Mouse (Mus musculus): ENCODE data around the gene Pxn. TPM values are rescaled to one million over a fixed set of nuclear protein-coding genes. Genes with fewer than 3 reads are reported as not detected.
A peak's percentile ranks its signal among the peaks of the same experiment; 100 is the strongest.
"Not testable (repeated sequence)": the region's sequence is repeated elsewhere in the genome, so short reads cannot be mapped to it uniquely, and the experiment has no call there.

The Pxn gene
- polyA plus RNA-seq, 1 experiment from 2014 or later, result 14.4 TPM

DNA sequence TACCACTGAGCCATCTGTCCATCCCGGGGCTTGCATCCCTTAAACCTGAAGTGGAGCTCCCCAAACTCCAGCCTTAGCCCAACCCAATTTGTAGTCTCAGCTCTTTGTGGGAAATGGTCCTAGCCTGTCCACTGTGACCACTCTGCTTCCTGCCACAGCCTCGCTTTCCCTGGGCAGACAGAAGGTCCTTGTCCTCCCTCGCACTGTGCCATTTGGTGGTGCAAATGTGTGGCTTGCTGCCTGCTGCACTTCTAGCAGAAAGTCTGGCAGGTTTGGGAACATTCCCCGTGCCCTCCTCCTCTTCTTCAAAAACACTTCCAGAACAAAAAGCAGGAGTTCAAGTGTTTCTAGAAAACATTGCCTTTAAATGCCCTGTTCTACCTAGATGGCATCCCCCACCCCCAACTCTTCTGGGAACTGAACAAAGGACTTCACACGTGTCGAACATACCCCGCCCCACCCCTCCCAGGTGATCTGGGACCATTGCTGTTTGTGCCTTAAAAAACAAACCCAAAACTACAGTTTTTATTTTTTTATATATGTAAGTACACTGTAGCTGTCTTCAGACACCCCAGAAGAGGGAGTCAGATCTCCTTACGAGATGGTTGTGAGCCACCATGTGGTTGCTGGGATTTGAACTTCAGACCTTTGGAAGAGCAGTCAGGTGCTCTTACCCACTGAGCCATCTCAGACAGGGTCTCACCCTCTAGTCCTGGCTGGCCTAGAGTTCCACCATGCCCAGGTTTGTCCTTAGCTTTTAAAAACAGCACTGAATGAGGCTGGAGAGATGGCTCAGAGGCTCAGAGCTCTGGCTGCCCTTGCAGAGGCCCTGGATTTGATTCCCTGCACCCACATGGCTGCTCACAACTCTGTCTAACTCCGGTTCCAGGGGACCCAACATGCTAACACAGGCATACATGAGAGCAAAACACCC is 7.9 kb upstream of the Pxn start:
- Histone ChIP-seq H3K27ac (ENCODE audit: low read depth, low read length) (no peak overlapping the region), H3K4me2 (no peak overlapping the region), H3K9ac (ENCODE audit: low read depth, low read length) (no peak overlapping the region), H3K27me3 (ENCODE audit: control insufficient read depth, insufficient read depth, low read length) (no peaks in the 10 kb centered on the region), H3K9me3 (replicated peaks; ENCODE audit: control insufficient read depth, low read length) (no peaks in the 10 kb centered on the region), H3K4me3 (ENCODE audit: low read depth, low read length) (no peak overlapping the region), H3K4me1 (ENCODE audit: control insufficient read depth, insufficient read depth, low read length) (no peaks in the 10 kb centered on the region), H3K36me3 (ENCODE audit: control insufficient read depth, insufficient read depth, low read length) (no peaks in the 10 kb centered on the region)
- no peak for ATAC-seq (replicated peaks; ENCODE audit: insufficient number of reproducible peaks, low FRiP score, low TSS enrichment)
- 48% methylated on average over 9 of the region's 9 CpGs for WGBS (ENCODE audit: insufficient replicate concordance)

GRCm38 (mm10) chr5:115500383-115500935 is 6.0 kb upstream of the Pxn start:
- WGBS (ENCODE audit: insufficient replicate concordance), result 80% methylated on average over 12 of the region's 12 CpGs
- Histone ChIP-seq H3K9me3 (replicated peaks; ENCODE audit: control insufficient read depth, low read length) (no peaks in the 10 kb centered on the region), H3K27ac (ENCODE audit: low read depth, low read length) (no peak overlapping the region), H3K9ac (ENCODE audit: low read depth, low read length) (no peak overlapping the region), H3K4me1 (ENCODE audit: control insufficient read depth, insufficient read depth, low read length) (no peaks in the 10 kb centered on the region), H3K27me3 (ENCODE audit: control insufficient read depth, insufficient read depth, low read length) (no peaks in the 10 kb centered on the region), H3K4me3 (ENCODE audit: low read depth, low read length) (no peak overlapping the region), H3K36me3 (ENCODE audit: control insufficient read depth, insufficient read depth, low read length) (no peaks in the 10 kb centered on the region), H3K4me2 (no peak overlapping the region)
- ATAC-seq (replicated peaks; ENCODE audit: insufficient number of reproducible peaks, low FRiP score, low TSS enrichment), result no peak

- 54% methylated on average over 12 of the region's 12 CpGs for WGBS (ENCODE audit: insufficient replicate concordance)
Measured at GRCm38 (mm10) chr5:115503035-115503434, 3.4 kb upstream of the Pxn start.

DNA sequence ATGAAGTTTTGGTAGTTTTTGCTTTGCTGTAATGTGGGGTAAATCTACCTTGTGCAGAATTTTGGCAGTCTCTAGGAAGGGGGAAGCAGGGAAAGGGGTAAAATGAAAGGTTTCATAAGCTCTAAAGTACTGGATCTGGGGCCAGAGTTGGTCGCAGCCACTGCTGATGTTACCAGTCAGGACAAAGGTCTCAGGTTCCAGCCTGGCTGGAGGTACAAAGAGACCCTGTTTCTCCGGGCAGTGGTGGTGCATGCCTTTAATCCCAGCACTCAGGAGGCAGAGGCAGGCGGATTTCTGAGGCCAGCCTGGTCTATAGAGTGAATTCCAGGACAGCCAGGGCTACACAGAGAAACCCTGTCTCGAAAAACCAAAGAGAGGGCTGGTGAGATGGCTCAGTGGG is 859 bp upstream of the Pxn start:
- ATAC-seq (replicated peaks; ENCODE audit: insufficient number of reproducible peaks, low FRiP score, low TSS enrichment); H3K27me3 ChIP-seq (ENCODE audit: control insufficient read depth, insufficient read depth, low read length); H3K27ac ChIP-seq (ENCODE audit: low read depth, low read length); H3K4me3 ChIP-seq (ENCODE audit: low read depth, low read length); H3K9ac ChIP-seq (ENCODE audit: low read depth, low read length); H3K36me3 ChIP-seq (ENCODE audit: control insufficient read depth, insufficient read depth, low read length); H3K9me3 ChIP-seq (replicated peaks; ENCODE audit: control insufficient read depth, low read length); H3K4me2 ChIP-seq: not testable (repeated sequence)
- H3K4me1 ChIP-seq (ENCODE audit: control insufficient read depth, insufficient read depth, low read length), result peaks cover 25% of the 10 kb centered on the region
- WGBS (ENCODE audit: insufficient replicate concordance), result 65% methylated on average over 4 of the region's 4 CpGs

More at GRCm38 (mm10) chr5:115503035-115503434, 3.4 kb upstream of the Pxn start:
- H3K4me3 ChIP-seq (ENCODE audit: low read depth, low read length), result no peak overlapping the region
- no peaks in the 10 kb centered on the region for H3K9me3 ChIP-seq (replicated peaks; ENCODE audit: control insufficient read depth, low read length)
- no peaks in the 10 kb centered on the region for H3K27me3 ChIP-seq (ENCODE audit: control insufficient read depth, insufficient read depth, low read length)
- no peaks in the 10 kb centered on the region for H3K36me3 ChIP-seq (ENCODE audit: control insufficient read depth, insufficient read depth, low read length)
- no peak for ATAC-seq (replicated peaks; ENCODE audit: insufficient number of reproducible peaks, low FRiP score, low TSS enrichment)
- H3K27ac ChIP-seq (ENCODE audit: low read depth, low read length), result no peak overlapping the region
- H3K4me1 ChIP-seq (ENCODE audit: control insufficient read depth, insufficient read depth, low read length), result peaks cover 10% of the 10 kb centered on the region
- no peak overlapping the region for H3K4me2 ChIP-seq
- H3K9ac ChIP-seq (ENCODE audit: low read depth, low read length), result no peak overlapping the region

DNA sequence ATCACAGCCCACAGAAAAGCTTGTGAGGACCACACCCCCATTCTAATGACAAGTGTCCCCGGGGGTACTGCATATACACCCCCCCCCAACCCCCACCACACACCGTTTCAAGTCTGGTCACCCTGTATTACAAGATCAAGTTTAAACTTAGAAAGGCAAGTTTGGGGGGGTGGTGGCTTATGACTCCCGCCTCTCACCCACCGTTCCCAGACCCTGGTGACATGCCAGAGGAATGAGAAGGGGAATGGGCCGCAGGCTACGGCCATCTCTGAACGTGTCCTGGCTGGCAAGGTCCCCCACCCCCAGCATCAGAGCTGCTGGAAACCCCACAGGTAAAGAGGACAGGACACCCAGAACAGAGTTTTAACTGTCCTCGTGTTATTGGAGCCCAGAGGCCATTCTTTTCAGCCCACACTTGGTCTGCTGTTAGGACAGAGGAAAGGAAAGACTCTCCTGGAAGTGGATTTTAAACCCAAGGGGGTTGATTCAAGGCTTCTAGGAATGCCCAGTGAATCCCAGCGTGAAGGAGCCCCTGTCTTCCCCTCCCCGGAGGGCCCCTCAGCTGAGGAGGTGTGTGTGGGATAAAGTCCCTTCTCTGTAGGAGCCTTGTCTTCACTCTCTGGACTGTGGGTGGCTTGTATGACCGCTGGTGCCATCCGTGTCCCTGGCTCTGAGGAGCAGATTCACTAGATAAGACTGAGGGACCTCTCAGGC is 948 bp downstream of the Pxn start:
- WGBS (ENCODE audit: insufficient replicate concordance), result 25% methylated on average over 12 of the region's 12 CpGs
- ATAC-seq (replicated peaks; ENCODE audit: insufficient number of reproducible peaks, low FRiP score, low TSS enrichment), result no peak
- peaks cover 28% of the 10 kb centered on the region for H3K4me1 ChIP-seq (ENCODE audit: control insufficient read depth, insufficient read depth, low read length)
- H3K4me3 ChIP-seq (ENCODE audit: low read depth, low read length), result peak overlapping the region; percentile 90
- H3K9me3 ChIP-seq (replicated peaks; ENCODE audit: control insufficient read depth, low read length), result no peaks in the 10 kb centered on the region
- H3K36me3 ChIP-seq (ENCODE audit: control insufficient read depth, insufficient read depth, low read length), result no peaks in the 10 kb centered on the region
- H3K27me3 ChIP-seq (ENCODE audit: control insufficient read depth, insufficient read depth, low read length), result no peaks in the 10 kb centered on the region
- H3K9ac ChIP-seq (ENCODE audit: low read depth, low read length), result peak overlapping the region; percentile 92
- H3K4me2 ChIP-seq, result peak overlapping the region; percentile 96
- H3K27ac ChIP-seq (ENCODE audit: low read depth, low read length), result no peak overlapping the region

DNA sequence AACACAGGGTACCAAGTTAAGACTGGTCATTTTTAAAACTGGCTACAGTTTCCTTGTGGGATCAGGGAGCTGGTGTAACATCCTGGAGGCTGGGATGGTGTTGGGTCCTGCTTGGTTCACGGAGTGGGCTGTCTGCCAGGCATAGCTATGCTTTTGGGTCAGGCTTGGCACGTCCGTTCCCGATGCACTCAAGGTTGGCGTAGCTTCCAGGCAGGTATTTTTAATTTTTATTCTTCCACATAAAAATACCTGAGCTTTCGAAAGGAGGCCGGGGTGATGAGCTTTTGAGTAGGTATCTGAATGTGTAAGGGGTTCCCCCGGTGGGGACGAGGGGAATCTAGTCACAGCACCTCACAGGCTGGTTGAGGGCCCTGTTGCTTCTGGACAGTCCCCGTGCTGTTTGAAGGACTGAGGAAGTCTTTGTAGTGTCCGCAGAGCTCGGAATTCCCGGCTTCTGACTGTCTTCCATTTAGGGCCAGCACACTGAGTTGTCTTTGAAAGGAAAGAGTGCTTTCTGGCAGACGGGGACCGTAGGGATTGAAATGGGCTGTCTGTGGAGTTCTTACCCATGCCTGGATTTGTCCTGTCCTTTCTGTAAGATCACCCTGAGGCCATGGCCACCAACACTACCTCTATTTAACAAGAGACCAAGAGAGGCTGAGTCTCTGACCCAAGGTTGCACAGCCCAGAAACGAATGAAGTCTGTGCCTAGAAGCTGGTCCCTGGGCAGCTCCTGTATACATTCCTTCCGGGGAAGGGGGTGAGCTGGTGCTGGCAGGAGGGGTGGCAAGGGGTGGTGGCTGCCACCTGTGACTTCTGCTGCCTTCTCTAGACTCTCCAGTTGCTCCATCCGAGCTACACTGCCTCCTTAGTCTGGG is 1.7 kb downstream of the Pxn start:
- Histone ChIP-seq H3K36me3 (ENCODE audit: control insufficient read depth, insufficient read depth, low read length) (no peaks in the 10 kb centered on the region), H3K4me2 (peak overlapping the region; percentile 96), H3K27me3 (ENCODE audit: control insufficient read depth, insufficient read depth, low read length) (no peaks in the 10 kb centered on the region), H3K4me3 (ENCODE audit: low read depth, low read length) (peak overlapping the region; percentile 90), H3K9ac (ENCODE audit: low read depth, low read length) (peak overlapping the region; percentile 63), H3K9me3 (replicated peaks; ENCODE audit: control insufficient read depth, low read length) (no peaks in the 10 kb centered on the region), H3K27ac (ENCODE audit: low read depth, low read length) (no peak overlapping the region; the same call in 1 of the 2 replicates), H3K4me1 (ENCODE audit: control insufficient read depth, insufficient read depth, low read length) (peaks cover 28% of the 10 kb centered on the region)
- ATAC-seq (replicated peaks; ENCODE audit: insufficient number of reproducible peaks, low FRiP score, low TSS enrichment), result no peak
- WGBS (ENCODE audit: insufficient replicate concordance), result 55% methylated on average over 18 of the region's 18 CpGs

DNA sequence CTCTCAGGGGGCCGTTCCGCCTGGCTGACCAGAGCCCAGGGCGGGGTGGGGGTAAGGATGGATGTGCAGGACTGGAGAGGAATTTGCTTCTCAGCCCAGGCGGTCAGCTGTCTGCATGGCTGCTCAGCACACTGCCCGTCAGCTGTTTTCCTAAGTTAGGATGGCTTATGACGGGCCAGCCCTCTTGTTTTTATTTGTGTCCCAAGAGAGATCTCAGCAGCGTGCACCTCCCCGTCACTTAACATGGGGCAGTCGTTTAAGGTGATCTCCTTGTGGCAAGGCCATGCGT is 2.3 kb downstream of the Pxn start:
- H3K36me3 ChIP-seq (ENCODE audit: control insufficient read depth, insufficient read depth, low read length), result no peaks in the 10 kb centered on the region
- H3K27me3 ChIP-seq (ENCODE audit: control insufficient read depth, insufficient read depth, low read length), result no peaks in the 10 kb centered on the region
- 48% methylated on average over 10 of the region's 10 CpGs for WGBS (ENCODE audit: insufficient replicate concordance)
- ATAC-seq (replicated peaks; ENCODE audit: insufficient number of reproducible peaks, low FRiP score, low TSS enrichment), result no peak
- peak overlapping the region; percentile 66; the same call in 1 of the 2 replicates for H3K27ac ChIP-seq (ENCODE audit: low read depth, low read length)
- H3K9ac ChIP-seq (ENCODE audit: low read depth, low read length), result 0 out of 2 replicates have a peak overlapping the region, but pooled peaks have one; percentile 55
- peaks cover 28% of the 10 kb centered on the region for H3K4me1 ChIP-seq (ENCODE audit: control insufficient read depth, insufficient read depth, low read length)
- peak overlapping the region; percentile 90 for H3K4me3 ChIP-seq (ENCODE audit: low read depth, low read length)
- peak overlapping the region; percentile 96 for H3K4me2 ChIP-seq
- no peaks in the 10 kb centered on the region for H3K9me3 ChIP-seq (replicated peaks; ENCODE audit: control insufficient read depth, low read length)

DNA sequence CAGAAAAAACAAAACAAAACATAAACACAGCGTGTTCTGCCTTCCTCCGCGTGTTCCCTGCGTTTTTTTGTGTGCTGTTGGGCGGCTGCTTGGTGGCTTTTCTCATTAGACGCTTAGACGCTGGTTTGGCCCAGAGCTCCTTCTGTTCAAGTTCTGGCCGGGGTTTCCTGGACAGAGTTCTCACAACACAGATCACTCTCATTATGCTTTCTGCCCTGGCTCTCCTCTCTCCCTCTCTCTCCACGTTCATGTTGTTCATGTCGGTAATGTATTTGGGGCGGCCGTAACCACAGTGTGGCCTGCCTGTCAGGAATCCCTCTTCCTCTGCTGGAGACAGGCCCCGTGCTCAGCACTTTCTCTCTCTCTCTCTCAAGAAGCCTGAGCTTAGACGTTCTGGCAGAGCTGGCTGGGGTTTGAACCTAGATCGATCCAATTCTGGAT is 2.9 kb downstream of the Pxn start:
- Histone ChIP-seq H3K4me2 (peak overlapping the region; percentile 96), H3K36me3 (ENCODE audit: control insufficient read depth, insufficient read depth, low read length) (no peaks in the 10 kb centered on the region), H3K9ac (ENCODE audit: low read depth, low read length) (peak overlapping the region; percentile 65; the same call in 1 of the 2 replicates), H3K9me3 (replicated peaks; ENCODE audit: control insufficient read depth, low read length) (no peaks in the 10 kb centered on the region), H3K4me3 (ENCODE audit: low read depth, low read length) (peak overlapping the region; percentile 11; the same call in 1 of the 2 replicates), H3K27ac (ENCODE audit: low read depth, low read length) (peak overlapping the region; percentile 66), H3K4me1 (ENCODE audit: control insufficient read depth, insufficient read depth, low read length) (peaks cover 30% of the 10 kb centered on the region), H3K27me3 (ENCODE audit: control insufficient read depth, insufficient read depth, low read length) (no peaks in the 10 kb centered on the region)
- no peak for ATAC-seq (replicated peaks; ENCODE audit: insufficient number of reproducible peaks, low FRiP score, low TSS enrichment)
- 52% methylated on average over 15 of the region's 15 CpGs for WGBS (ENCODE audit: insufficient replicate concordance)

All from heart, embryonic 11.5 days (tissue).